Mouse (Mus musculus): ENCODE results near the gene Klhdc3. TPM values are rescaled to one million over a fixed set of nuclear protein-coding genes. Genes with fewer than 3 reads are reported as not detected.
A peak's percentile ranks its signal among the peaks of the same experiment; 100 is the strongest.

Gene Klhdc3
- total and polyA plus RNA-seq, 2 experiments from 2014 or later = 117 to 175 TPM

- DNase-seq (ENCODE audit: low spot score) (no peak), ATAC-seq (ENCODE audit: insufficient read depth, low read depth) (peak; percentile 2; the same call in 1 of the 2 replicates)
- Histone ChIP-seq H3K36me3 (replicated peaks; ENCODE audit: control insufficient read depth, insufficient read depth, low read length) (peaks cover 27% of the 10 kb centered on the region), H3K9ac (replicated peaks; ENCODE audit: low read depth, low read length) (peak overlapping the region; percentile 91), H3K27ac (ENCODE audit: low read depth) (peak overlapping the region; percentile 86), H3K4me1 (ENCODE audit: control insufficient read depth, insufficient read depth) (peaks cover 19% of the 10 kb centered on the region), H3K4me3 (ENCODE audit: low read depth, low read length) (peak overlapping the region; percentile 95), H3K9me3 (replicated peaks; ENCODE audit: control insufficient read depth, low read length) (no peaks in the 10 kb centered on the region), H3K27me3 (ENCODE audit: control insufficient read depth, insufficient read depth, low read length) (no peaks in the 10 kb centered on the region), H3K4me2 (ENCODE audit: low read depth, low read length) (peak overlapping the region; percentile 78)
- TF ChIP-seq CTCF (IDR thresholded peaks at IDR 0.05; ENCODE audit: low read depth) (no peak), EP300 (IDR thresholded peaks at IDR 0.05; ENCODE audit: low read depth) (no peak)
- under 1% methylated on average over 17 of the region's 19 CpGs for WGBS
Observed at GRCm38 (mm10) chr17:46646322-46646662, 34.4 kb downstream of the Klhdc3 start.

- Histone ChIP-seq H3K27ac (ENCODE audit: low read depth) (peak within 1 kb of the TSS; percentile 86), H3K27me3 (ENCODE audit: control insufficient read depth, insufficient read depth, low read length) (no peaks in the 10 kb centered on the region), H3K4me2 (ENCODE audit: low read depth, low read length) (peak within 1 kb of the TSS; percentile 93), H3K4me3 (ENCODE audit: low read depth, low read length) (peak within 1 kb of the TSS; percentile 95), H3K9me3 (replicated peaks; ENCODE audit: control insufficient read depth, low read length) (no peaks in the 10 kb centered on the region), H3K4me1 (ENCODE audit: control insufficient read depth, insufficient read depth) (peaks cover 13% of the 10 kb centered on the region), H3K36me3 (replicated peaks; ENCODE audit: control insufficient read depth, insufficient read depth, low read length) (peaks cover 32% of the 10 kb centered on the region), H3K9ac (replicated peaks; ENCODE audit: low read depth, low read length) (peak within 1 kb of the TSS; percentile 91)
- no peak for TF ChIP-seq CTCF (IDR thresholded peaks at IDR 0.05; ENCODE audit: low read depth)
- peak; percentile 76 for TF ChIP-seq EP300 (IDR thresholded peaks at IDR 0.05; ENCODE audit: low read depth)
- ATAC-seq (ENCODE audit: insufficient read depth, low read depth) = peak; percentile 80
- peak; percentile 96 for DNase-seq (ENCODE audit: low spot score)
- WGBS = under 1% methylated on average over 50 of the region's 53 CpGs
Observed at GRCm38 (mm10) chr17:46645561-46646321, 35.0 kb downstream of the Klhdc3 start, which contains the start of the genes Klc4 and Mrpl2. Gene Klc4, minus strand, starts transcription at chr17:46646022. Gene Mrpl2, plus strand, starts transcription at chr17:46646229.

- WGBS = 8% methylated on average over 10 of the region's 11 CpGs
- Histone ChIP-seq H3K27me3 (ENCODE audit: control insufficient read depth, insufficient read depth, low read length) (no peaks in the 10 kb centered on the region), H3K9me3 (replicated peaks; ENCODE audit: control insufficient read depth, low read length) (no peaks in the 10 kb centered on the region), H3K9ac (replicated peaks; ENCODE audit: low read depth, low read length) (peak overlapping the region; percentile 71), H3K36me3 (replicated peaks; ENCODE audit: control insufficient read depth, insufficient read depth, low read length) (peaks cover 40% of the 10 kb centered on the region), H3K4me1 (ENCODE audit: control insufficient read depth, insufficient read depth) (peaks cover 13% of the 10 kb centered on the region), H3K4me3 (ENCODE audit: low read depth, low read length) (peak overlapping the region; percentile 95), H3K4me2 (ENCODE audit: low read depth, low read length) (peak overlapping the region; percentile 93), H3K27ac (ENCODE audit: low read depth) (peak overlapping the region; percentile 71)
- ATAC-seq (ENCODE audit: insufficient read depth, low read depth) (no peak), DNase-seq (ENCODE audit: low spot score) (no peak)
- no peak for TF ChIP-seq EP300 (IDR thresholded peaks at IDR 0.05; ENCODE audit: low read depth)
- TF ChIP-seq CTCF (IDR thresholded peaks at IDR 0.05; ENCODE audit: low read depth) = no peak
Observed at GRCm38 (mm10) chr17:46644916-46645475, 35.7 kb downstream of the Klhdc3 start.

DNA sequence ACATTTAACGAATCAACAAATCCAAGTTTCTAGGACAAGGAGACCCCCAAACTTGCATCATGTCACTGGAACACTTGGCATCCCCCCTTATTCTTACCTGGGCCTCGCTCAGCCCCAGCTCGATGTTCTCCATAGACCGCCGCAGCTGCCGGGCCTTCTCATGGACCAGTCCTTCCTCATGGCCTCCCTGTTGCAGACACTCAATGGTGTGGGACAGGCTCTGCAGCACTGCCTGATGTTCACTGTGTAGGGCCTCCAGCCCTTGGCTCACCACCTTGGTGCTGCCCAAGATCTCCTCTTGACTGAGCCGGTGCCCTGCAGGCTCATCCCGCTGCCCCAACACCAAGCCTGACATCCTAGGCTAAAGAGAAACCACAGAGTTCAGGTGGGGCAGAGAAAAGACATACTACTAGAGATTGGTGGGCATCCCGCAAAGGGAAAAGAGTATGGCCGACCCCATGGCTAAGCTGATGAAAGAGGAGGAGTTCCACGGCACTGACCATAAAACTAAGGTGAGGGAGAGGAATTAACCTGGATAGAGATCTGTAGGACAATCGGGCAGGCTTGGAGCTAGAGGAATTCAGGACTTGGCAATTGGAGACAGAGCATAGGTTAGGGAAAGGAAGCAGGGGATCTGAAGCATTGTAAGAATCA is 36.4 kb downstream of the Klhdc3 start:
- H3K9ac ChIP-seq (replicated peaks; ENCODE audit: low read depth, low read length) = 0 out of 2 replicates have a peak overlapping the region, but pooled peaks have one; percentile 71
- ATAC-seq (ENCODE audit: insufficient read depth, low read depth) (no peak), DNase-seq (ENCODE audit: low spot score) (no peak)
- no peak for TF ChIP-seq CTCF (IDR thresholded peaks at IDR 0.05; ENCODE audit: low read depth)
- no peak for TF ChIP-seq EP300 (IDR thresholded peaks at IDR 0.05; ENCODE audit: low read depth)
- H3K9me3 ChIP-seq (replicated peaks; ENCODE audit: control insufficient read depth, low read length) = no peaks in the 10 kb centered on the region
- no peaks in the 10 kb centered on the region for H3K27me3 ChIP-seq (ENCODE audit: control insufficient read depth, insufficient read depth, low read length)
- peaks cover 13% of the 10 kb centered on the region for H3K4me1 ChIP-seq (ENCODE audit: control insufficient read depth, insufficient read depth)
- H3K27ac ChIP-seq (ENCODE audit: low read depth) = 0 out of 2 replicates have a peak overlapping the region, but pooled peaks have one; percentile 28
- peak overlapping the region; percentile 95; the same call in 1 of the 2 replicates for H3K4me3 ChIP-seq (ENCODE audit: low read depth, low read length)
- H3K36me3 ChIP-seq (replicated peaks; ENCODE audit: control insufficient read depth, insufficient read depth, low read length) = peaks cover 47% of the 10 kb centered on the region
- 85% methylated on average over 12 of the region's 12 CpGs for WGBS
- H3K4me2 ChIP-seq (ENCODE audit: low read depth, low read length) = peak overlapping the region; percentile 93

- no peak for DNase-seq (ENCODE audit: low spot score)
- H3K36me3 ChIP-seq (replicated peaks; ENCODE audit: control insufficient read depth, insufficient read depth, low read length) = peaks cover 47% of the 10 kb centered on the region
- no peak for ATAC-seq (ENCODE audit: insufficient read depth, low read depth)
- no peaks in the 10 kb centered on the region for H3K9me3 ChIP-seq (replicated peaks; ENCODE audit: control insufficient read depth, low read length)
- peaks cover 12% of the 10 kb centered on the region for H3K4me1 ChIP-seq (ENCODE audit: control insufficient read depth, insufficient read depth)
- no peak overlapping the region for H3K9ac ChIP-seq (replicated peaks; ENCODE audit: low read depth, low read length)
- 87% methylated on average over 17 of the region's 17 CpGs for WGBS
- TF ChIP-seq EP300 (IDR thresholded peaks at IDR 0.05; ENCODE audit: low read depth) (no peak), CTCF (IDR thresholded peaks at IDR 0.05; ENCODE audit: low read depth) (no peak)
- no peak overlapping the region for H3K27ac ChIP-seq (ENCODE audit: low read depth)
- no peaks in the 10 kb centered on the region for H3K27me3 ChIP-seq (ENCODE audit: control insufficient read depth, insufficient read depth, low read length)
- no peak overlapping the region for H3K4me2 ChIP-seq (ENCODE audit: low read depth, low read length)
- no peak overlapping the region for H3K4me3 ChIP-seq (ENCODE audit: low read depth, low read length)
Observed at GRCm38 (mm10) chr17:46642060-46642459, 38.7 kb downstream of the Klhdc3 start.

Measured in heart, postnatal 0 days (tissue).